11 mouse cellular contexts compared by ENCODE assay signal in genomic region chr5:66327949-66328726, GRCm38 (mm10).
DNase-seq lines count a peak whose midpoint lies in the region; ATAC-seq and TF ChIP-seq lines count a peak whose summit lies in the region.
"Had no signal": no experiment of that assay in that cellular context is flagged by ENCODE, and none has a peak within 500 bp of the region (broad histone marks: within the 10 kb centered on the region; RNA-seq: fewer than 3 reads in every experiment).

No protein-coding gene starts in this region.

- H3K27me3 ChIP-seq in hindbrain, embryonic 11.5 days (ENCODE audit: control insufficient read depth, insufficient read depth, low read length) = no peaks in the 10 kb centered on the region
- H3K27me3 ChIP-seq in midbrain, embryonic 16.5 days (ENCODE audit: control insufficient read depth, insufficient read depth, low read depth, low read length) = no peaks in the 10 kb centered on the region
- H3K27me3 ChIP-seq in thymus, adult 2 months (ENCODE audit: control insufficient read depth, insufficient read depth, low read length) = no peaks in the 10 kb centered on the region
- H3K27me3 ChIP-seq: Patski had no signal

- intact Hi-C loops in left cerebral cortex, postnatal 4 days (cut with DNase I) = loop anchor here (10.0 kb wide), 1 partner anchor 63 kb away; no protein-coding TSS in a partner anchor

- DNase-seq in frontal cortex, postnatal 14 days (ENCODE audit: low spot score in 2 of 2) = no peak
- peak; percentile 51 for DNase-seq in left cerebral cortex, postnatal 4 days
- no peak for DNase-seq in left cerebral cortex, adult 9 months (ENCODE audit: low spot score in 2 of 2)
- DNase-seq in hindbrain, embryonic 11.5 days (ENCODE audit: low spot score) = peak; percentile 71
- DNase-seq in gastrocnemius, postnatal 10 days = no peak
- no peak for DNase-seq in thymus, adult 2 months
- DNase-seq: B cell, adult 2 months; gastrocnemius, postnatal 36 days had no signal

- TF ChIP-seq CTCF in thymus, adult 2 months (IDR thresholded peaks at IDR 0.05; ENCODE audit: borderline replicate concordance, control insufficient read depth, extremely low read depth, insufficient read depth, low read length, poor library complexity) = no peak

- H3K27ac ChIP-seq in hindbrain, embryonic 11.5 days (ENCODE audit: low read depth, low read length) = no peak overlapping the region
- H3K27ac ChIP-seq in midbrain, embryonic 16.5 days (ENCODE audit: low read length) = peak overlapping the region; percentile 78
- no peak overlapping the region for H3K27ac ChIP-seq in thymus, adult 2 months (ENCODE audit: control insufficient read depth, insufficient read depth, low read length)

- H3K36me3 ChIP-seq in hindbrain, embryonic 11.5 days (ENCODE audit: control insufficient read depth, insufficient read depth, low read length) = no peaks in the 10 kb centered on the region
- no peaks in the 10 kb centered on the region for H3K36me3 ChIP-seq in midbrain, embryonic 16.5 days (ENCODE audit: control insufficient read depth, insufficient read depth, low read length)
- no peaks in the 10 kb centered on the region for H3K36me3 ChIP-seq in thymus, adult 2 months (ENCODE audit: control insufficient read depth, insufficient read depth, low read length)

- 39% methylated on average over 19 of the region's 19 CpGs for WGBS in hindbrain, embryonic 11.5 days
- 10% methylated on average over 19 of the region's 19 CpGs for WGBS in midbrain, embryonic 16.5 days
- WGBS in thymus, adult 2 months = 88% methylated on average over 19 of the region's 19 CpGs

- no peaks in the 10 kb centered on the region; the same call in 1 of the 2 replicates for H3K4me1 ChIP-seq in hindbrain, embryonic 11.5 days (replicated peaks; ENCODE audit: control insufficient read depth, insufficient read depth, low read length)
- H3K4me1 ChIP-seq in midbrain, embryonic 16.5 days (ENCODE audit: control insufficient read depth, insufficient read depth, low read length) = peaks cover 22% of the 10 kb centered on the region
- H3K4me1 ChIP-seq in thymus, adult 2 months (replicated peaks; ENCODE audit: control insufficient read depth, insufficient read depth, low read length) = peaks cover 4% of the 10 kb centered on the region

- peak; percentile 8; the same call in 1 of the 2 replicates for ATAC-seq in frontal cortex, adult (ENCODE audit: low TSS enrichment)
- ATAC-seq in hindbrain, embryonic 11.5 days (ENCODE audit: low FRiP score) = peak; percentile 86
- ATAC-seq in midbrain, embryonic 16.5 days = peak; percentile 93
- ATAC-seq: Patski had no signal

- no peak overlapping the region for H3K9ac ChIP-seq in hindbrain, embryonic 11.5 days (ENCODE audit: low read depth, low read length)
- peak overlapping the region; percentile 37 for H3K9ac ChIP-seq in midbrain, embryonic 16.5 days (ENCODE audit: low read depth, low read length)

- no peak for TF ChIP-seq POLR2A in thymus, adult 2 months (IDR thresholded peaks at IDR 0.05; ENCODE audit: control insufficient read depth, extremely low read depth, insufficient read depth, low read length, poor library complexity)

- H3K4me3 ChIP-seq in hindbrain, embryonic 11.5 days (ENCODE audit: low read depth, low read length) = no peak overlapping the region; the same call in 1 of the 2 replicates
- H3K4me3 ChIP-seq in midbrain, embryonic 16.5 days (ENCODE audit: low read depth, low read length) = peak overlapping the region; percentile 14; the same call in 1 of the 2 replicates
- no peak overlapping the region for H3K4me3 ChIP-seq in thymus, adult 2 months (ENCODE audit: control insufficient read depth, insufficient read depth, low read length)

- H3K9me3 ChIP-seq in hindbrain, embryonic 11.5 days (ENCODE audit: control insufficient read depth, low read length) = no peaks in the 10 kb centered on the region
- no peaks in the 10 kb centered on the region for H3K9me3 ChIP-seq in midbrain, embryonic 16.5 days (replicated peaks; ENCODE audit: control insufficient read depth, low read length, poor library complexity, severe bottlenecking)

- H3K4me2 ChIP-seq in hindbrain, embryonic 11.5 days (replicated peaks; ENCODE audit: low read depth, low read length) = peak overlapping the region; percentile 27
- H3K4me2 ChIP-seq in midbrain, embryonic 16.5 days (ENCODE audit: low read length) = peak overlapping the region; percentile 40

Comparison
In these comparisons a context has a peak if more than half of its experiments do, and no peak if none do; other contexts are left out.
1. DNase-seq: peak in left cerebral cortex, postnatal 4 days (single experiment) and hindbrain, embryonic 11.5 days (single experiment); none in frontal cortex, postnatal 14 days (0 of 2), left cerebral cortex, adult 9 months (0 of 2), gastrocnemius, postnatal 10 days (single experiment) and thymus, adult 2 months (single experiment).
2. ATAC-seq: peak in every context shown above with its lines; median percentile 93 in midbrain, embryonic 16.5 days; 86 in hindbrain, embryonic 11.5 days; 8 in frontal cortex, adult.